Mouse (Mus musculus): ENCODE results near the gene Krt82. TPM values are rescaled to one million over a fixed set of nuclear protein-coding genes. Genes with fewer than 3 reads are reported as not detected.
A peak's percentile ranks its signal among the peaks of the same experiment; 100 is the strongest.
"Not testable (repeated sequence)": the region's sequence is repeated elsewhere in the genome, so short reads cannot be mapped to it uniquely, and the experiment has no call there.

The Krt82 gene
- total RNA-seq, 2 experiments from 2014 or later = not detected

DNA sequence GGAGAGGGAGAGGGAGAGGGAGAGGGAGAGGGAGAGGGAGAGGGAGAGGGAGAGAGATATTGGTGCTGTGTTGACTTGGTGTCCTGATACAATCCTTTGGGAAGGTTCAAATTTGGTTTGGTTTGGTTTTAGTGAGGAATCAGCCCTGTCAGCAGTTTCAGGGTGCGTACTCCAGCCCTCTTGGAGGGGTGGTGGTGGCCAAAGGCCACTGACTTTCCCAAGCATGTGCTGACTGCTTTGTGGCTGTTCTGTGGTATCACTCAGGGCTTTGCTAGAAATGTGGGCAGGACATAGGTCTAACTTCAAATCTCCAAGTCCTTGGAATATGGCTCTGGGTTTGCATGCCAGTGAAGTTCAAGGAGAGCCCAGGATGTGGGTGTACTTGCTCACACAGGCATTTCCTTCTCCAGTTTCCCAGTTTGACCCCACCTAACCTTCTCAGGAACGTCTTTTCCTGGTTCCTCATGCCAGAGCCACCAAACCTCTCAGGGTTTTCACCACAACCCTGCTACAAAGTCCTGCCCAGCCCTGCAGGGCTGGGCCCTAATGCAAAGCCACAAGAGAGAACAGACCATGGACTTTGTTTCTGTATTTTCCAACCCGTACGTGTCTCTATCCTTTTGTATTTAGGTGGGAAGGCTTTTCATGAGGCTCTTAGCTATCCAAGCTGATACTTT lies 27.8 kb downstream of the Krt82 start:
- intact Hi-C loops (cut with DNase I) = loop anchor here (5.0 kb wide), 2 partner anchors 180 to 540 kb away; no protein-coding TSS in a partner anchor
- DNase-seq (ENCODE audit: low spot score in 2 of 2) = no peak

GRCm38 (mm10) chr15:101519792-101520191 lies 30.7 kb downstream of the Krt82 start:
- DNase-seq (ENCODE audit: low spot score in 2 of 2) = peak; percentile 72 to 73
- intact Hi-C loops (cut with DNase I) = loop anchor here (1.0 to 5.0 kb wide), 5 partner anchors 177 to 543 kb away; no protein-coding TSS in a partner anchor

DNA sequence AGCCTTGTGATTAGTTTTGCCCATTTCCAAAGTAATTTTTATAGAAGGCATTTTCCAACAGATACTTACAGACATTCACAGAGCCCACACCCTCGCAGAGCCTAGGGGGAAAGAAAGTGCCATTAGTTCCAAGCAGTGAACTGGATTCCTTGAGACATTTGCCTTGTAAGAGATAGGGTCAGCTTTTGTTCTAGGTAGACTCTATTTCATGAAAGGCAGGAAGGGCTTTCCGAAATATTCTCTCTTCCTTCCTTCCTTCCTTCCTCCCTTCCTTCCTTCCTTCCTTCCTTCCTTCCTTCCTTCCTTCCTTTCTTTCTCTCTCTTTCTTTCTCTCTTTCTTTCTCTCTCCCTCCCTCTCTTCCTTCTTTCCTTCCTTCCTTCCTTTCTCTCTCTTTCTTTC lies 33.3 kb downstream of the Krt82 start, which contains the start of gene Gm49425:
Gene Gm49425, minus strand, starts transcription at position 101 of the 400 bp plus-strand sequence.
- not testable (repeated sequence) for DNase-seq (ENCODE audit: low spot score in 2 of 2)
- intact Hi-C loops (cut with DNase I) = loop anchor here (1.0 kb wide), 1 partner anchor 85 kb away; no protein-coding TSS in a partner anchor

DNA sequence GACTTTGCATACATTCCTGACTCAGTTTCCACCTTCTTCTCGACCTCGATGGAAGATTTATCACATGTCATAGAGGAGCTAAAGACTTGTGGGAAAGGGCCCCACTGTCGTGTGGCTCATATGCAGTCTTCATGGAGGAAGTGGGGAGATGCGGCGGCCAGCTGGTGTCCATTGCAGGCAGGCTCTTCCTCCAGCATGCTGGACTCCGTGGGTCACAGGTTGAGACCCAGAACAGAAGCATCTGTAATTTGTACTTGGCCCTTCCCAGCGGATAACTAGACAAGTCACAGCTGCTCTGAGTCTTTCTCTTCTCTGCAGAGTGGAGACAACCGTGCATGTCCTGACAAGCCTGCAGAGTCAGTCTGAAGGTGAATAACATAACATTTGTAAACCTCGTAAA lies 42.2 kb downstream of the Krt82 start:
- no peak for DNase-seq (ENCODE audit: low spot score in 2 of 2)
- intact Hi-C loops (cut with DNase I) = no loop called here

DNA sequence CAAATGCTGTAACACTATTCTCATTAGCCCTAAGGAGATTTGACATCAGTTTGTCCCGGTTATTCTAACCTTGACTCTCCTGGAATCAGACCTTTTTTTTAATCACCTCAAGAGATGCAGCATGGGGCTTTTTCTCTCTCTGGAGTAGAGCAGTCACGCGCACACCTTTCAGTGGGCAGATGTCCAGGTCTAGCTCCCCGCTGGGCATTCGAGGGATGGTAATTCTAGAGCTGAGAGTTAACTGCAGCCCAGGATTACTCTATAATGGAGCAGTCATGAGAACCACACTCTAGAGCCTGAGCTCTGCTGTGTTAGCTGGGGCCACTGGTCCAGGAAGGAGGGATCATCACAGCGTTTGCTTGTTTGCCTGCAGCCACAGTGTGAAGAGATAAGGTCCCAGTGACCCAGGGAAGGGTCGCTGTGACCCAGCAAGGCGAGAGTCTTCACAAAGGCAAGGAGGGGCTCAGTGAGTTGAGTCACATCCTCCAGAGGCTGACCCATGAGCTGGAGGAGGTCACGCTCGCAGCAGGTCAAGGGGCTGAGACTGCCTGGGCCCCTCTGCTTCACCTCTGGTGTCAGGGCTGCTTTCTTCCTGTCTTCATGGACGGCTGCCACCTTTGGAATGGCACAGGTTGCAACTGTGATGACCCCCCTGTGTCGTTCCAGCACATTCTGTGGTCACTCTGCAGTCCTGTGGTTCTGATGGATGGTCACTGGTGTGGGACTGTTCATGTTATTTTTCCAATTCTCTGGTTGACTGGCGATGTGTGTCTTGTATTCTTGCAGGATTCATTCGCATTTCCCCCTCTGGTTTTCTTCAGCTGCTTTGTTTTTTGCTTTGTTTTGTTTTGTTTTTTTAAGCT lies 43.3 kb downstream of the Krt82 start:
- no peak for DNase-seq (ENCODE audit: low spot score in 2 of 2)
- intact Hi-C loops (cut with DNase I) = no loop called here

GRCm38 (mm10) chr15:101497181-101497580 lies 53.3 kb downstream of the Krt82 start:
- no peak for DNase-seq (ENCODE audit: low spot score in 2 of 2)

DNA sequence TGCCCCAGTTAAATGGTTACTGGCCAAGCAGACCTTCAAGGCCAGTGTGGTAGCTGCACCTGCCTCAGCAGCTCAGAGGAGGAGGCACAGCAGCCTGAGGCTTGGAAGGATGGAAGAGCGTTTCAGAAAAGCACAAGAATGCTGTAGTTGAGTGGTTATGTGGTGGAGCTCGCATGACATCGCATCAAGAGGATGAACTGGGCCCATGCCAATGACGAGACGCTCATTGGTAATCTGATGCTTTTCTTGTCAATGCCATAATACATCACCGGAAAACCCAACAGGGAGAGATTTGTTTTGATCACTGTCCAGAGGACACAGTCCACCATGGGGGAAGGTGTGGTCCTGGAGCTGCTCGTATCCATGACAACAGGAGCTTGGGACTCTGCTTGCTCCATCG lies 55.2 kb downstream of the Krt82 start:
- intact Hi-C loops (cut with DNase I) = loop anchor here (5.0 kb wide), 1 partner anchor 158 kb away; no protein-coding TSS in a partner anchor
- no peak for DNase-seq (ENCODE audit: low spot score in 2 of 2)

More at GRCm38 (mm10) chr15:101497181-101497580, 53.3 kb downstream of the Krt82 start:
- intact Hi-C loops (cut with DNase I) = loop anchor here (5.0 kb wide), 1 partner anchor 160 kb away; no protein-coding TSS in a partner anchor

DNA sequence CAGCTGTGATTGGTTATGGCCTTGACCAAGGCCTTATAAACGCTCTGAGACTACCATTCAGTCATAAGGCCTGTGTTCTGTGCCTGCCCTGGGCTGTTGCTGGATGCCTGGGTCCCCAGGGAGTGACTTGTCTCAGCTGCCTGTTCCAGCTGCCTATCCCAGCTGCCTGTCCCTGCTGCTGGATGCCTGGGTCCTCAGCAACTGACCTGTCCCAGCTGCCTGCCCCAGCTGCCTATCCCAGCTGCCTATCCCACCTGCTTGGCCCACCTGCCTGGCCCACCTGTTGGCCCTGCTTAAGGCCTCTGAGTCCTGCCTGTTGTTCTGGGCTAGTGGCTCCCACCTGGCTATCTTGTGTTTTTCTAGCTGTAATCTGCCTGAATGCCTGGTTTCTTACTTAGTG lies 56.3 kb downstream of the Krt82 start:
- DNase-seq (ENCODE audit: low spot score in 2 of 2) = no peak
- intact Hi-C loops (cut with DNase I) = no loop called here

DNA sequence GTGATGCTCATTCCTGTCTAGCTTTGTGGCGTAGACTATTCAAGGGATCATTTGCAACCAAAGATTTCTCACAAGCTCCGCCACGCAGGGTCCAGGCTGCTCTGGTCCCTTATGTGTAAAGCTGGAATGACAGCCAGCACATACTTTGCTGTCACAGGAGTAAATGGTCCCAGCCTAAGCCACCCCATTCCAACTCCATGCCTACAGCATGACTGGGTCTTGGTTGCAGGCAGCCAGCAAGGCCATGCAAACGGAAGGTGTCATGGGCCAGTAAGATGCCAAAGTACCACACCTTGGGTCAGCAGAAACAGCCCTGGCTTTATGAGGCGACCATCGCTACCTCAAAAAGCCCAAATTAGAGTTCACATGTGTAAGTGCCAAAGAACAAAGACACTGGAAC lies 56.8 kb downstream of the Krt82 start:
- intact Hi-C loops (cut with DNase I) = no loop called here
- DNase-seq (ENCODE audit: low spot score in 2 of 2) = no peak

GRCm38 (mm10) chr15:101492718-101493117 lies 57.7 kb downstream of the Krt82 start:
- intact Hi-C loops (cut with DNase I) = no loop called here
- no peak for DNase-seq (ENCODE audit: low spot score in 2 of 2)

GRCm38 (mm10) chr15:101491431-101491830 lies 59.0 kb downstream of the Krt82 start, which contains the start of gene Krt83:
Gene Krt83 (minus strand): TSS chr15:101491512.
- DNase-seq (ENCODE audit: low spot score in 2 of 2) = no peak
- intact Hi-C loops (cut with DNase I) = no loop called here

Small RNA genes within 50 kb of the gene (microRNA-seq; reads per million reads assigned to microRNA genes)
- gene Gm44393 (not detected), gene Gm44460 (not detected)

Other genes with a start within 250 kb of the Krt82 start
- 1 to 10 TPM; 3.4 to 6.1 TPM for gene Krt80, start 180.5 kb downstream of the Krt82 start, total RNA-seq (2021)
- gene Krt7, start 139.6 kb downstream of the Krt82 start, total RNA-seq (2021) = under 1 TPM in 1 of 2 experiments, not detected in 1; 0.07 TPM
- under 1 TPM in 1 of 2 experiments, not detected in 1; 0.37 TPM for gene Krt87, start 111.9 kb downstream of the Krt82 start, total RNA-seq (2021)
- gene Krt88, start 102.9 kb downstream of the Krt82 start, total RNA-seq (2021) = not detected
- gene Krt81, start 86.9 kb downstream of the Krt82 start, total RNA-seq (2021) = not detected
- not detected for gene Krt86, start 77.2 kb downstream of the Krt82 start, total RNA-seq (2021)
- not detected for gene Krt83, start 59.2 kb downstream of the Krt82 start, total RNA-seq (2021)
- gene Gm49425, start 33.4 kb downstream of the Krt82 start, total RNA-seq (2021) = not detected
- not detected for gene Krt84, start 17.8 kb downstream of the Krt82 start, total RNA-seq (2021)
- gene Krt90, start 12.3 kb upstream of the Krt82 start, total RNA-seq (2021) = not detected
- gene Krt75, start 23.2 kb upstream of the Krt82 start, total RNA-seq (2021) = not detected
- gene Gm5414, start 77.5 kb upstream of the Krt82 start, total RNA-seq (2021) = not detected
- gene Gm5478, start 96.7 kb upstream of the Krt82 start, total RNA-seq (2021) = not detected
- not detected for gene Krt6b, start 129.6 kb upstream of the Krt82 start, total RNA-seq (2021)
- gene Krt6a, start 143.6 kb upstream of the Krt82 start, total RNA-seq (2021) = not detected
- gene Krt5, start 162.2 kb upstream of the Krt82 start, total RNA-seq (2021) = not detected
- not detected for gene Krt71, start 192.4 kb upstream of the Krt82 start, total RNA-seq (2021)
- not detected for gene Krt72, start 235.8 kb upstream of the Krt82 start, total RNA-seq (2021)